Mouse (Mus musculus): ENCODE data around the gene Gcnt2.
A peak's percentile ranks its signal among the peaks of the same experiment; 100 is the strongest.
"Not testable (repeated sequence)": the region's sequence is repeated elsewhere in the genome, so short reads cannot be mapped to it uniquely, and the experiment has no call there.

Gcnt2 gene

DNA sequence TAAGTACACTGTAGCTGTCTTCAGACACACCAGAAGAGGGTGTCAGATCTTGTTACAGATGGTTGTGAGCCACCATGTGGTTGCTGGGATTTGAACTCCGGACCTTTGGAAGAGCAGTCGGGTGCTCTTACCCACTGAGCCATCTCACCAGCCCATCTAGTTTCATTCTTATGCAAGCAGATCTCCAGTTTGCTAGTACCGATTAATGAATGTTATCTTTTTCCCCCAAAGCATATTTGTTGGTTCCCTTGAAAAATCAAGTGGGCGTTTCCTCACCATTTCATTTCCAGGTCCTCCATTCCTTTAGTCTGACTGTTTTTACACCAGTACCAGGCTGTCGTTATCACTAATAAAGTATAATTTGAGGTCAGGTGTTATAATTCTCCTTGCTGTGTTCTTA lies 139.0 kb downstream of the Gcnt2 start:
- DNase-seq (ENCODE audit: low read depth, low spot score) = not testable (repeated sequence)

GRCm38 (mm10) chr13:41000140-41000925 lies 140.8 kb downstream of the Gcnt2 start:
- DNase-seq (ENCODE audit: low read depth, low spot score) = no peak

DNA sequence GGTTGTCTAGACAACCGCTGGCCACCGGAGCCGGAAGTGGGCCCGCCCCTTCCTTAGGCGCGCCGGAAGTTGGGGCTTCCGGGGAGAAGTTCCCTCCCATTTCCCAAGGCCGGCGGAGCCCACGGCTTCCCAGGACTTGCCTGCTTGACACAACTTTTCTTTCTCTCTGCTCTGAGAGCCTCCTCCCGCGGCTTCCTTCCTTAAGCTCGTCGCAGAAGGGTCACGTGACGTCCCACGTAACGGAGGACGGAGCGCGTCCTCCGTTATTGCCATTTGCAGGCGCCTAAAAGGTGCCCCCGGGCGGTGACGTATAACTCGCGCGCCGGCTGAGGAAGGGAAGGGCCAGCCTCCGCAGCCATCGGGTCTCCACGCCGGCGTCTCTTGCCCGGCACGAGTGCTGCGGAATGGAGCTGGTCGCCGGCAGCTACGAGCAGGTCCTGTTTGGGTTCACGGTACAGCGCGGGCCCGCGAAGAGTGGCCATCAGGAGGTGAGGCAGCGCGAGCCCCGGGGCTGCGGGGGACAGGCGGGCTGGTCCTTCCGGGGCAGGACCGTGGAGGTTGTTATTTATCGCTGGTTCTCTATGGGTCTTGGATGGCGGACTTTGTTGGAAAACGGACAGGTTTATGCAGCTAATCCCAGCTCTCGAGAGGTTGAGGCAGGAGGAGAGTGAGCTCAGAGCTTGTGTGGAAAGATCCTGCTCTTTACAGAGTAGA lies 141.5 kb downstream of the Gcnt2 start, which contains the start of gene Pak1ip1:
Gene Pak1ip1, plus strand, starts transcription at position 98 of the 714 bp plus-strand sequence.
- peak; percentile 89 for DNase-seq (ENCODE audit: low read depth, low spot score)

DNA sequence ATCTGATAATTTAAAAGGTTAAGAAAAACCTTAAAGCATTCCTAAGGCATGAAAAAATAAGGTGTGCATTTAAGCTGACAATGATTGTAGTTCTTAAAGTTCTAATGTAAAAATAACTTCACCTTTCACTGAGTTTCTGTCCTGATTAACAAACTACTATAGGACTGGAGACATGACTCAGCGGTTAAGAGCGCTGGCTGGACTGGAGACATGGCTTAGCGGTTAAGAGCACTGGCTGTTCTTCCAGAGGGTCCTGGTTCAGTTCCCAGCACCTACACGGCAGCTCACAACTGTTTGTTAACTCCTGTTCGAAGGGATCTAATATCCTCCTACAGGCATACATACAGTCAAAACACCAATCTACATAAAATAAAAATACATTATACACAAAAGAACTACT lies 142.4 kb downstream of the Gcnt2 start:
- DNase-seq (ENCODE audit: low read depth, low spot score) = no peak

- DNase-seq (ENCODE audit: low read depth, low spot score) = no peak
These were observed 146.7 kb downstream of the Gcnt2 start for GRCm38 (mm10) chr13:41006244-41006643.

GRCm38 (mm10) chr13:41008271-41008670 lies 148.7 kb downstream of the Gcnt2 start:
- no peak for DNase-seq (ENCODE audit: low read depth, low spot score)

DNA sequence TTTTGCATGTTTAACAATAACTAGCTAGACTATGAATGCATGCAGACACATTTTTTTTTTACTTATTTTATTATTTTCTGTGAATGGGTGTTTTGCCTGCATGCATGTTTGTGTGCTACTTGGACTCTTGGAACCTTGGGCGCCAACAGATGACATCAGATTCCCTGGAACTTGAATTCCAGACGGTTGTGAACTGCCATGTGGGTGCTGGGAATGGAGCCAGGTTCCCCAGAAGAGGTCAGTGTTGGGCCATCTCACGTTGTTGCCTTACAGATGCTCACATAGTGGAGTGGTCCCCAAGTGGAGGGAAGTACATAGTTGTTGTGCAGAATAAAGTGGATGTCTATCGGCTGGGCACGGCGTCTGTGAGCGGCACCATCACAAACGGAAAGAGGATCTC lies 149.4 kb downstream of the Gcnt2 start:
- DNase-seq (ENCODE audit: low read depth, low spot score) = no peak

Data from skeletal muscle tissue, adult 2 months (tissue).